Mouse (Mus musculus): ENCODE measurements around the gene Ltb4r2.

- TF ChIP-seq GATA1 (IDR thresholded peaks at IDR 0.05; ENCODE audit: low read length) (no peak), TAL1 (IDR thresholded peaks at IDR 0.05; ENCODE audit: low read length) (no peak)
These were observed 41.5 kb upstream of the Ltb4r2 start for GRCm38 (mm10) chr14:55719737-55720136.
